Mouse (Mus musculus) heart, adult 2 months (tissue): ENCODE results near the gene Tln2.

Experiments
- CTCF ChIP-seq: fragments of 200-600 bp; IDR thresholded peaks from 2 replicates; pipeline ENCODE4 v1.8.1; 2022; ENCODE audit warnings: antibody characterized with exemption, mild to moderate bottlenecking, moderate library complexity
- EP300 ChIP-seq: fragments of 200-500 bp; IDR thresholded peaks from 2 replicates; pipeline ENCODE4 v1.6.1; 2011; ENCODE audit warnings: low read depth, low read length, control low read depth; ENCODE audit not compliant: insufficient read depth
- POLR2A ChIP-seq: fragments of 200-500 bp; IDR thresholded peaks from 2 replicates; pipeline ENCODE4 v1.6.1; 2011; ENCODE audit warnings: mild to moderate bottlenecking, low read depth, low read length, control low read depth; ENCODE audit not compliant: insufficient read depth

- TF ChIP-seq EP300 (no peak), CTCF (no peak), POLR2A (no peak)
Measured at GRCm38 (mm10) chr9:67281812-67282211, 277.7 kb downstream of the Tln2 start.
